Mouse (Mus musculus): ENCODE measurements around the gene Nebl. TPM values are rescaled to one million over a fixed set of nuclear protein-coding genes. Genes with fewer than 3 reads are reported as not detected.

Gene Nebl
- polyA plus RNA-seq, 1 experiment from 2014 or later, result 0.41 TPM

DNA sequence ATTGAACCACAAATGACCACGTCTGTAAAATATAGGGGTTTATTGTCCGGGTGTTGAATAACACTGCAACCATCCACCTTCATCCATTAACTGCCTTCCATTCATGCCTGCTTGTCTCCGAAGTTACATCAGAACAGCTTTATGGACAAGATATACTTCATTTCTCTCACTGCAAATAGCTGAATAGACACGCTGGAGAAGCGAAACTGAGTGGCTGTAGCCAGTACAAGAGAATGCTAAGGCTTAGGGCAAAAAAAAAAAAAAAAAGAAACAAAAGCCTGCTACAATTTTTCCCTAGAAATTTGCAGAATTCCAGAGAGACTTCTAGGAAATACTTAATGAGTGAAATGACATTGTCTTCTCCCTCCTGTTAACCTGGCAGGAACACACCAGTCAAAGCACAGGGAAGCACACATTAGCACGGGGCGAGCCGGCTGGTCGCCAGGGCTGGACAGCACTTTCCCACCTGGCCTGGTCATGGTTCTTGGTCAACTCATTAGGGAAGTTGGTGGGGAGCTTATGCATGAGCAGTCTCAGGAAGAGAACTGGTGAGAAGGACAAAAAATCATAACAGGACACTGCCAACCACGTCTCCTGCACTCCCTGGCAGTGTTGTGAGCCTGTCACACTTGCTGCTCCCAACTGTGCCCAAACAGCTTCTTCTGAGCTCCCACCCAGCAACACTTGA, 81.0 kb downstream of the Nebl start:
- H3K36me3 ChIP-seq, result no peaks in the 10 kb centered on the region
- H3K27ac ChIP-seq, result no peak overlapping the region
- WGBS (ENCODE audit: insufficient replicate concordance), result 64% methylated on average over 10 of the region's 10 CpGs
- no peak overlapping the region for H3K4me3 ChIP-seq
- no peaks in the 10 kb centered on the region for H3K27me3 ChIP-seq (replicated peaks)
- no peaks in the 10 kb centered on the region for H3K9me3 ChIP-seq (replicated peaks)
- H3K4me1 ChIP-seq, result no peaks in the 10 kb centered on the region
- H3K9ac ChIP-seq, result no peak overlapping the region
- no peak for ATAC-seq
- H3K4me2 ChIP-seq, result no peak overlapping the region

DNA sequence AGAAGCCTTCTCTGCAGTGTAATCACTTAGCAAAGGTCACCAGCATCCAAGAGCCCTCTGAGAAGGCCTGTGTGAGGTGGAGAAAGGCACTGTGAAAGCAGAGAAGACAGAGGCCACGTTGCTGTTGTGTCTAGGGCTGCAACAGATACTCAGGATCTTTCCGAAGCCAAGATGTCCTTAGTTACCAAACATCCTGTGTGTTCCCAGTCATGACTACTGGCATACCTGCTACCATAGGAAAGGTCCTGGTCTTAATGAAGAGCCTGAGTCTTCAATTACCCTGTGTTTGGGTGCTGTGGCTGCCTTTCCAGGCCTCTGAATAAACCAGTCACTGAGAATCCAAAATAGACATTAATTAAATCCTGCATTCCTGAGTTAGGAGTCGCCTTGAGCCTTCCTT, 81.5 kb downstream of the Nebl start:
- no peaks in the 10 kb centered on the region for H3K4me1 ChIP-seq
- no peaks in the 10 kb centered on the region for H3K36me3 ChIP-seq
- H3K27me3 ChIP-seq (replicated peaks), result no peaks in the 10 kb centered on the region
- no peak for ATAC-seq
- no peak overlapping the region for H3K4me3 ChIP-seq
- no peak overlapping the region for H3K27ac ChIP-seq
- WGBS (ENCODE audit: insufficient replicate concordance), result 59% methylated on average over 3 of the region's 3 CpGs
- no peak overlapping the region for H3K4me2 ChIP-seq
- no peaks in the 10 kb centered on the region for H3K9me3 ChIP-seq (replicated peaks)
- H3K9ac ChIP-seq, result no peak overlapping the region

DNA sequence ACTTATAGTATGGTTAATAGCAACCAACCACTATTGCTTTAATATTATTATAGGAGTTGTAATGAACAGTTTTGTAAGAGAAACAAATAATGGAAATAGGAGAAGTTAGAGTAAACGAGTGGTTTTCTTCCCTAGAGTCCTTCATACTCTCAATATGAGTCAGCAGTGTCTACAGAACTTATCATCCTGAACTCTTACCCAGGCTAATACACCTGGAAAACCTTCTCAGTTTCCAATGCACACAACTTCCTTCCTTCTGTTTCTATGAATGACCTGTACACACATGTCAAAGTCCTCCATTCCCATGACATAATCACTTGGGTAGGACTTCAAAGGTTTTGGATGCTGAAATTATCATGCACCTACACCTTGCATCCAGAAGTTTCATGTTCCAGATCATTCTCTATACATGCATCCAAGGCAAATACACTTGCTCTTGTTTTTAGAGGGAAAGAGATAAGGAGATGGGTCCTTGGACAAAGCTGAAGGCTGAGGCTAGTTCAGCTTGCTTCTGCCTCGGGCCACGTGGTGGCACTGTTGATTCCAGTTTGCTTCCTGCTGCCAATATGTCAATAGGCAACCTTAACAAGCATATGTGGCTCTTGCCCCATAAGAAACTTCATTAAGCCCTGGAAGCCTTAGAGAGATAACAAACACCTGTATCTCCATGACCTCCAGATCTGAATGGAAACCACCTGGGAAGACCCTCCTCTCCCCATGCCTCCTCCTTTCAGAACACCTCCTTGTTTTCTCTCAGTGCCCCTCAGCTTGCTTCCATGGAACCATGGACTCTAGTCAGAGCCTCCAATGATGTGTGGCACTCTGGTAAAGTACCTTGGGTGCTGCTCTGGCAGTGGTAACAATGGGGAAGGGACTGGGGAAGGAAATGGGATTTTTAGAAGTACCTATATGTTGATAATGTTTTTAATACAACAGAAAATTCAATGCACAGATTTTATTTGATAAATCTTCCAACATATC, 86.7 kb downstream of the Nebl start:
- H3K4me1 ChIP-seq, result no peaks in the 10 kb centered on the region

DNA sequence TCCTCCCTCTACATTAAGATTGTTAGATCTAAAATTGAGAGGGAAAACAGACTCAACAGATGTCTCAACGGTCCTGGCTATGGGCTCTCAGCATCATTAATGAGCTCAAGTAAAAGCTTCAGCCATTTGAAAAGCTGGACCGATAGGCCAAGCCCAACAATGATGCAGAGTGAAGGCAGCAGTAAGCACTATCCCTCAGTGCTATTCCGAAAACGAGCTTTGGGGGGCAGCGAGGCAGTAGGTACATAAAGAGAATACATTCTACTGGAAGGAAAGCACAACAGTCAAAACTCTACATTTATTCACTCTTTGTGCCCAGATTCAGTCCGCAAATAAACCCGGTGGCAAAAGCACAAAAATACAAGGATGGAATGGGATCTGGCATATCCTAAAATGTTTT, 87.4 kb downstream of the Nebl start:
- no peak overlapping the region for H3K27ac ChIP-seq
- no peak for ATAC-seq
- no peak overlapping the region for H3K9ac ChIP-seq
- H3K4me1 ChIP-seq, result no peaks in the 10 kb centered on the region
- WGBS (ENCODE audit: insufficient replicate concordance), result 53% methylated on average over 7 of the region's 7 CpGs
- H3K4me3 ChIP-seq, result no peak overlapping the region
- no peaks in the 10 kb centered on the region for H3K36me3 ChIP-seq
- H3K9me3 ChIP-seq (replicated peaks), result no peaks in the 10 kb centered on the region
- H3K4me2 ChIP-seq, result no peak overlapping the region
- H3K27me3 ChIP-seq (replicated peaks), result no peaks in the 10 kb centered on the region

More for the DNA sequence above, 86.7 kb downstream of the Nebl start:
- no peak overlapping the region for H3K4me3 ChIP-seq
- no peak overlapping the region for H3K9ac ChIP-seq
- WGBS (ENCODE audit: insufficient replicate concordance), result 25% methylated on average over 3 of the region's 3 CpGs
- no peaks in the 10 kb centered on the region for H3K27me3 ChIP-seq (replicated peaks)
- H3K27ac ChIP-seq, result no peak overlapping the region
- no peak overlapping the region for H3K4me2 ChIP-seq
- ATAC-seq, result no peak
- H3K9me3 ChIP-seq (replicated peaks), result no peaks in the 10 kb centered on the region
- no peaks in the 10 kb centered on the region for H3K36me3 ChIP-seq

DNA sequence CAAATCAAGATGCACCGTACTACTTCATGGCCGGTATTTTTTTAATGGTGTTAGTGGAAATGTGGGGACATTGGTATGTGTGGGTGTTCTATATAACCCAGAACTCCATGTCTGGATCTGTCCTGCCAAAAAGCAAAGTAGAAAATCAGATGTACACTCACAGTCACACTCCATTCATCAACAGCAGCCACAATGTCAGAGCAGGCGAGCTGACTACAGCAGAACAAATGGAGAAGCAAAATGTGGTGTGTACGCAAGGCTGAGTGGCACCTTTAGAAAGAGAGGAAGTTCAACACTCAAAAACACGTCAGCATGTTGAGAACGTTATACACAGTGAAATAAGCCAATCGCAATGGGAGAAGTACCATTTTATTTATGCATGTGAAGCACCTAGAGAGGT, 88.5 kb downstream of the Nebl start:
- Histone ChIP-seq H3K27ac (no peak overlapping the region), H3K9me3 (replicated peaks) (no peaks in the 10 kb centered on the region), H3K4me3 (no peak overlapping the region), H3K36me3 (no peaks in the 10 kb centered on the region), H3K4me2 (no peak overlapping the region), H3K9ac (no peak overlapping the region), H3K27me3 (replicated peaks) (no peaks in the 10 kb centered on the region), H3K4me1 (no peaks in the 10 kb centered on the region)
- ATAC-seq, result no peak
- WGBS (ENCODE audit: insufficient replicate concordance), result 48% methylated on average over 7 of the region's 7 CpGs

DNA sequence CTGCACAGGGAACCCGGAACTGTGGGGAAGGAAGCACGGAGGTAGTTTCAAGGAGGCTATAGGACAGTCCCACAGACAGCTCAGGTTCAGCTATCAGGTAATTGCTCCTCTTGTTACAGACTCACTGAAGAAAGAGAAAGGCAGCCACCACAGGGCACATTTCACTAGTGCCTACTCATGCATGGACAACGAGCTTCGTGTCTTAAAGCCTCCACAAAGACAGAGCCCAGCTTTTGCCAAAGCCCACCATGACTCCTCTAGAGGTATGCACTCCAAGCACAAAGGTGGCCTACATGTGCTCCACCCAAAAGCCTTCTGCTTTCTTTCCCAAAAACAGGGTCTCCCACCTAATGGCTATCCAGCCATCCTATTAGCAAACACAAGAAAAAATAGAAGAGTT, 90.4 kb downstream of the Nebl start:
- no peak for ATAC-seq
- WGBS (ENCODE audit: insufficient replicate concordance), result 71% methylated on average over 4 of the region's 4 CpGs

DNA sequence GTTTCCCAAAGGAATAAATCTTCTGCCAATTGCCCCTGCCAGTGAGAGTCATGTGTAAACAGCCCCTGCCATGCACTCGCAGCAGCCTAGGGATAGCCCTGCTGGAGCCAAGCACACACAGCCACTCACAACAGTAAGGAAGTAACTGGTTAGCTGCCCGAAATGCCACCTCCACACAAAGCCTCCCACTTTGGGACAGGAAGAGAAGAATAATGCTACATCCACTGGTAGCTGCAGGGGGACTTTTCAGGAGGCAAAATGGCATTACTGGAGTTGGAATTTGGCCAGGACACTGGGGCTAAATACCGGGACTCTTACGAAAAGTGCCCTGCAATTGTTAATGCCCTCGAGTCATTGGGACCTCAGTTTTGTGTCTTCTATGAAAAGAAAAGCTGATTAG, 92.6 kb downstream of the Nebl start:
- no peak overlapping the region for H3K4me2 ChIP-seq

More for the DNA sequence above, 90.4 kb downstream of the Nebl start:
- Histone ChIP-seq H3K27me3 (replicated peaks) (no peaks in the 10 kb centered on the region), H3K27ac (no peak overlapping the region), H3K4me1 (no peaks in the 10 kb centered on the region), H3K4me3 (no peak overlapping the region), H3K36me3 (no peaks in the 10 kb centered on the region), H3K9ac (no peak overlapping the region), H3K9me3 (replicated peaks) (no peaks in the 10 kb centered on the region), H3K4me2 (no peak overlapping the region)

DNA sequence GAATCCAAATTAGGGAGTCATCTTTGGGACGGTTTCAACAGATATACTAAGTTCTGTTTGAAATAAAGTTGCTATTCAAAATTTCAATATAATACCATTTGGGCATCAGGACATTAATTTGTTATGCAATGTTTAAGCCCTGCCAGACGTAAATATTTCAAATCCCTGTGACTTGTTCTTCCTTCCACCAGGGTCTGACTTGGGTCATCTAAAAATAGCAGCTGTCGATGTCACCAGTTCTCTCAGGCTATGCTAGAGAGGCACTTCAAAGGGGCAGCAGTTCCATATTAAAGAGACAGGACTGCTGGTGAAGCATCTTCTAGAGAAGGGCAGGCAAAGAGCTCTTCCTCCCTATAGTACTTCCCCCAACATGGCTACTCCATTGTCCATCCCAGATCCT, 107.3 kb downstream of the Nebl start:
- Histone ChIP-seq H3K4me3 (no peak overlapping the region), H3K4me1 (no peaks in the 10 kb centered on the region), H3K36me3 (no peaks in the 10 kb centered on the region), H3K27me3 (replicated peaks) (no peaks in the 10 kb centered on the region), H3K27ac (no peak overlapping the region), H3K4me2 (no peak overlapping the region), H3K9me3 (replicated peaks) (no peaks in the 10 kb centered on the region), H3K9ac (no peak overlapping the region)
- no peak for ATAC-seq
- WGBS (ENCODE audit: insufficient replicate concordance), result 39% methylated on average over 3 of the region's 3 CpGs

More for the DNA sequence above, 92.6 kb downstream of the Nebl start:
- no peak overlapping the region for H3K9ac ChIP-seq
- no peak overlapping the region for H3K4me3 ChIP-seq
- H3K36me3 ChIP-seq, result no peaks in the 10 kb centered on the region
- WGBS (ENCODE audit: insufficient replicate concordance), result 61% methylated on average over 5 of the region's 5 CpGs
- H3K27me3 ChIP-seq (replicated peaks), result no peaks in the 10 kb centered on the region
- no peak overlapping the region for H3K27ac ChIP-seq
- H3K4me1 ChIP-seq, result no peaks in the 10 kb centered on the region
- no peak for ATAC-seq
- H3K9me3 ChIP-seq (replicated peaks), result no peaks in the 10 kb centered on the region

DNA sequence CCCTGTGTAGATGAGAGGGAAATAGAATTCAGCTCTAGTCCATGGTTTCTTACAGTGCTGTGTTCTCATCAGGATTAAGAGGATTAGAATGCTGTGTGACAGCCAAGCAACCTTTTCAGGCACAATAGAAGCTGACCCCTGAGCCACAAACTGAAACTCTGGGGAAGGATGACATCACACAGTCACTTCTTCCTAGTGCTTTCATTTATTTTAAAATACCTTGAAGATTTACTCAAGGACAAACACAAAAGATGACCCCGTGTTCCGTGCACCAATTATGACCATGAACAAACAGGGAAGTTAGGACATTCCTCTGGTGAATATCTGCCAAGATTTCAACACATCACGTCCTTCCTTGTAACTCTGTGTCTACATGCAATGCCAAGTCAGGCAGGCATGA, 121.0 kb downstream of the Nebl start:
- no peaks in the 10 kb centered on the region for H3K4me1 ChIP-seq
- WGBS (ENCODE audit: insufficient replicate concordance), result 58% methylated on average over 3 of the region's 3 CpGs
- H3K27me3 ChIP-seq (replicated peaks), result no peaks in the 10 kb centered on the region
- no peak overlapping the region for H3K9ac ChIP-seq
- ATAC-seq, result no peak
- H3K36me3 ChIP-seq, result no peaks in the 10 kb centered on the region
- no peak overlapping the region for H3K4me2 ChIP-seq
- H3K9me3 ChIP-seq (replicated peaks), result no peaks in the 10 kb centered on the region
- no peak overlapping the region for H3K4me3 ChIP-seq
- H3K27ac ChIP-seq, result no peak overlapping the region

DNA sequence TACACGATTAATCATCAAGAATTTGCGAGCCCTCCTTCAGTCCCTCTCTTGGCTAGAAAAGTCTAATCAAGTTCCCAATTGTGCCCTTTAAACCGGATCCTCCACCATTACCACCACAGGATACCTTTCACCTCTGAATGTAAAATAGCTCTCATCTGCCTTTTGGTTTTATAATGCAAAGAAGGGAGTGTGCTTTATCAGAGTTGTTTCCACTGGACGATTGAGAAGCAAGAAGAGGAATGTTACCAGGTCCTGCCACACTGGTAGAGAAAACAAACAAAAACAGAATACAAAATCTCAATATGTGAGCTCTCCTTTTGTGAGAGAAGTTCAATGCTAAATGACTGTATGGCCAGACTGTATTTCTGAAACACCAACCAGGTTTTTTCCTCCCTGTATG, 127.7 kb downstream of the Nebl start:
- no peak overlapping the region for H3K4me3 ChIP-seq
- H3K4me2 ChIP-seq, result no peak overlapping the region
- 50% methylated on average over 4 of the region's 4 CpGs for WGBS (ENCODE audit: insufficient replicate concordance)
- H3K36me3 ChIP-seq, result no peaks in the 10 kb centered on the region
- no peaks in the 10 kb centered on the region for H3K4me1 ChIP-seq
- ATAC-seq, result no peak
- H3K27me3 ChIP-seq (replicated peaks), result no peaks in the 10 kb centered on the region
- H3K27ac ChIP-seq, result no peak overlapping the region
- H3K9ac ChIP-seq, result no peak overlapping the region
- H3K9me3 ChIP-seq (replicated peaks), result no peaks in the 10 kb centered on the region

DNA sequence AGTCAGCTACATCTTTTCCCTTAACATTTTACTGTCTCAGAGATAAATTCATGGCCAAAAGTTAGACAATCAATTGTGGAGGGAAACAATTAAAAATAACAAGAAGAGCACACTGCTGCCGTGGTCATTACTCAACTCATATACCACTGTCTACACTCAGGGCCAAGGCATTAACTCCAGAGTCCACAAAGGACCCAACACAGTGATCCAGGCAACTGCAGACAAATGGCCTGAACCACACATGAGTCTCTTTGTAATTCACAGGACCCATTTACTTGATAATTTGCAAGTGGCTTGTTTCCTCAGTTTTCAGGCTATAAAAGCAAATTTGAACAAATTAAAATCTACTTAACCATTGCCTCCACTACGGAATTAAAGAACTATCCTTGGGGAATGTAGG, 130.6 kb downstream of the Nebl start:
- no peak overlapping the region for H3K27ac ChIP-seq
- H3K36me3 ChIP-seq, result no peaks in the 10 kb centered on the region
- H3K27me3 ChIP-seq (replicated peaks), result no peaks in the 10 kb centered on the region
- no peak overlapping the region for H3K4me3 ChIP-seq
- no peaks in the 10 kb centered on the region for H3K9me3 ChIP-seq (replicated peaks)
- no peaks in the 10 kb centered on the region for H3K4me1 ChIP-seq
- WGBS (ENCODE audit: insufficient replicate concordance), result 58% methylated on average over 2 of the region's 2 CpGs
- ATAC-seq, result no peak
- H3K4me2 ChIP-seq, result no peak overlapping the region
- H3K9ac ChIP-seq, result no peak overlapping the region

DNA sequence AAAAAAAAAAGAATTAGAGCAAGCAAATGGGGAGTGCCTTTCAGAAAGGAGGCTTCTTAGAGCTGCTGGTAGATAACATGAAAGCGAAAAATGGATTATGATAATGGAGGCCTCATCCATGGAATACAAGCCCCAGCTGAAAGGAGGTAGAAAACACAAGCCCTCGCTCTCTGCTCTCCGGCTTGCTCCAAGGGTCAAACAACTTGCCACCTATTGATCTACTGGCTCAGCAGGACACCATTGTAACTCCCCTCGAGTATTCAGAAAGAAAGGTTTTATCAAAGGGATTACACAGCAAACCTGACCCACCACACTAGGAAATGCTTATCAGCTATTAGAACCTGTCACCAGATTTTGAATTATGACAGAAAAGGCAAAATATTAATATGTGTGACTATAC, 131.4 kb downstream of the Nebl start:
- Histone ChIP-seq H3K36me3 (no peaks in the 10 kb centered on the region), H3K27ac (no peak overlapping the region), H3K27me3 (replicated peaks) (no peaks in the 10 kb centered on the region), H3K4me2 (no peak overlapping the region), H3K4me1 (no peaks in the 10 kb centered on the region), H3K9ac (no peak overlapping the region), H3K4me3 (no peak overlapping the region), H3K9me3 (replicated peaks) (no peaks in the 10 kb centered on the region)
- no peak for ATAC-seq
- WGBS (ENCODE audit: insufficient replicate concordance), result 50% methylated on average over 4 of the region's 4 CpGs

Data from liver, embryonic 12.5 days (tissue).